In the genomic region with DNA sequence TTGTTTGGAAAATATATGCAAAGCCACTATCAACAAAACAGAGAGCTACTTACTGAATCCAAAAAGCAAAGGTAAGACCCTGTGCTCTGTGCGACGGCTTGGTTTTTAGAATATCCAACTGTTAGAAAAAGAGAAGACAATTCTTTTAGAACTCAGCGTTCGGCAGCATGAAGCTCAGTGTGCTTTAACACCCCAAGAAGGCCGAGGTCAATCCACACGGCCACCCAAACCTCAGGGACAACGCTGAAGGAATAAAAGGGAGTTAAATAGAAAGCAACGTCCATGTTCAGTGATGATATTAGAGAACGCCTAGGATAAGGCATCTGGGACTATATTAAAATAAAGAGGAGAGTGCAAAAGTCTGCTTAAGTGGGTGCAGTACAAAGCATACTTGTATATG, we compare ENCODE assay signal across 19 mouse cellular contexts.
"Had no signal": no experiment of that assay in that cellular context is flagged by ENCODE, and none has a peak within 500 bp of the region (broad histone marks: within the 10 kb centered on the region; RNA-seq: fewer than 3 reads in every experiment).

No protein-coding gene starts in this region.

- DNase-seq: liver, postnatal 0 days; lung, adult 2 months; lung, postnatal 14 days; lung, postnatal 36 days; midbrain, embryonic 14.5 days; retina, postnatal 1 day; right cerebral cortex, adult 18-20 months; right cerebral cortex, postnatal 25 days; right cerebral cortex, postnatal 4 days; spleen, adult 18-20 months; thymus, adult 18-20 months; thymus, postnatal 14 days; thymus, postnatal 36 days had no signal

- H3K27ac ChIP-seq: lung, embryonic 15.5 days; macrophage; midbrain, embryonic 12.5 days; neural tube, embryonic 13.5 days; neural tube, embryonic 15.5 days had no signal

- H3K4me3 ChIP-seq: lung, embryonic 15.5 days; megakaryocyte, embryonic 14.5 days; midbrain, embryonic 12.5 days; neural tube, embryonic 13.5 days; neural tube, embryonic 15.5 days had no signal

- H3K36me3 ChIP-seq: midbrain, embryonic 12.5 days; neural tube, embryonic 13.5 days; neural tube, embryonic 15.5 days had no signal

- H3K9me3 ChIP-seq: lung, embryonic 15.5 days; megakaryocyte, embryonic 14.5 days; midbrain, embryonic 12.5 days; neural tube, embryonic 13.5 days; neural tube, embryonic 15.5 days had no signal

- H3K27me3 ChIP-seq: lung, embryonic 15.5 days; megakaryocyte, embryonic 14.5 days; midbrain, embryonic 12.5 days; neural tube, embryonic 13.5 days; neural tube, embryonic 15.5 days had no signal

- H3K4me1 ChIP-seq: lung, embryonic 15.5 days; midbrain, embryonic 12.5 days; neural tube, embryonic 13.5 days; neural tube, embryonic 15.5 days had no signal
